Mouse (Mus musculus): ENCODE results near the gene Eya3. TPM values are rescaled to one million over a fixed set of nuclear protein-coding genes. Genes with fewer than 3 reads are reported as not detected.

Eya3 gene
- polyA plus RNA-seq, 2 experiments = 11.5 to 13.5 TPM

GRCm38 (mm10) chr4:132636554-132636953, 2.2 kb upstream of the Eya3 start:
- Histone ChIP-seq H3K4me2 (ENCODE audit: low read depth) (no peak overlapping the region), H3K27me3 (ENCODE audit: control insufficient read depth, insufficient read depth, low read length) (no peaks in the 10 kb centered on the region), H3K27ac (no peak overlapping the region), H3K36me3 (replicated peaks; ENCODE audit: control insufficient read depth, insufficient read depth, low read depth) (peaks cover 2% of the 10 kb centered on the region; the same call in 1 of the 2 replicates), H3K4me1 (replicated peaks; ENCODE audit: control insufficient read depth in 2 of 2, insufficient read depth in 2 of 2, low read length in 1 of 2) (peaks cover 4 to 8% of the 10 kb centered on the region in 2 experiments; a peak in 3 of 4 replicates), H3K9me3 (ENCODE audit: control insufficient read depth, low read length) (no peaks in the 10 kb centered on the region), H3K4me3 (ENCODE audit: insufficient read depth in 1 of 2, low read depth in 2 of 2, low read length in 2 of 2) (no peak overlapping the region), H3K9ac (replicated peaks) (no peak overlapping the region)
- peak in 1 of 3 experiments; percentile 46 for DNase-seq (ENCODE audit: low read depth in 3 of 3, low spot score in 3 of 3)
- ATAC-seq (ENCODE audit: insufficient read depth) = no peak
- TF ChIP-seq EP300 (IDR thresholded peaks at IDR 0.05; ENCODE audit: low read depth) (no peak), CTCF (IDR thresholded peaks at IDR 0.05; ENCODE audit: low read depth) (peak; percentile 71)
- 35% methylated on average over 4 of the region's 4 CpGs for WGBS (ENCODE audit: insufficient replicate concordance)

GRCm38 (mm10) chr4:132639191-132639713, 465 bp downstream of the Eya3 start:
- no peaks in the 10 kb centered on the region for H3K27me3 ChIP-seq (ENCODE audit: control insufficient read depth, insufficient read depth, low read length)
- peaks cover 4 to 8% of the 10 kb centered on the region in 2 experiments; a peak in 3 of 4 replicates for H3K4me1 ChIP-seq (replicated peaks; ENCODE audit: control insufficient read depth in 2 of 2, insufficient read depth in 2 of 2, low read length in 1 of 2)

GRCm38 (mm10) chr4:132647439-132647838, 8.7 kb downstream of the Eya3 start:
- Histone ChIP-seq H3K36me3 (replicated peaks; ENCODE audit: control insufficient read depth, insufficient read depth, low read depth) (peaks cover 3% of the 10 kb centered on the region; the same call in 1 of the 2 replicates), H3K4me1 (replicated peaks; ENCODE audit: control insufficient read depth in 2 of 2, insufficient read depth in 2 of 2, low read length in 1 of 2) (no peaks in the 10 kb centered on the region), H3K9me3 (ENCODE audit: control insufficient read depth, low read length) (no peaks in the 10 kb centered on the region), H3K4me3 (ENCODE audit: insufficient read depth in 1 of 2, low read depth in 2 of 2, low read length in 2 of 2) (no peak overlapping the region), H3K27me3 (ENCODE audit: control insufficient read depth, insufficient read depth, low read length) (no peaks in the 10 kb centered on the region), H3K4me2 (ENCODE audit: low read depth) (no peak overlapping the region), H3K27ac (no peak overlapping the region), H3K9ac (replicated peaks) (no peak overlapping the region)
- ATAC-seq (ENCODE audit: insufficient read depth) = no peak
- DNase-seq (ENCODE audit: low read depth in 3 of 3, low spot score in 3 of 3) = no peak
- 71% methylated on average over 7 of the region's 7 CpGs for WGBS (ENCODE audit: insufficient replicate concordance)
- no peak for TF ChIP-seq EP300 (IDR thresholded peaks at IDR 0.05; ENCODE audit: low read depth)
- no peak for TF ChIP-seq CTCF (IDR thresholded peaks at IDR 0.05; ENCODE audit: low read depth)

More at GRCm38 (mm10) chr4:132639191-132639713, 465 bp downstream of the Eya3 start:
- peak; percentile 53; the same call in 1 of the 2 replicates for ATAC-seq (ENCODE audit: insufficient read depth)
- TF ChIP-seq EP300 (IDR thresholded peaks at IDR 0.05; ENCODE audit: low read depth) (no peak), CTCF (IDR thresholded peaks at IDR 0.05; ENCODE audit: low read depth) (no peak)
- H3K9ac ChIP-seq (replicated peaks) = peak overlapping the region; percentile 94
- peak overlapping the region; percentile 78 to 92 for H3K4me3 ChIP-seq (ENCODE audit: insufficient read depth in 1 of 2, low read depth in 2 of 2, low read length in 2 of 2)
- peak overlapping the region; percentile 82 for H3K4me2 ChIP-seq (ENCODE audit: low read depth)
- DNase-seq (ENCODE audit: low read depth in 3 of 3, low spot score in 3 of 3) = peak in 1 of 3 experiments; percentile 33
- H3K9me3 ChIP-seq (ENCODE audit: control insufficient read depth, low read length) = no peaks in the 10 kb centered on the region
- H3K27ac ChIP-seq = peak overlapping the region; percentile 27
- H3K36me3 ChIP-seq (replicated peaks; ENCODE audit: control insufficient read depth, insufficient read depth, low read depth) = peaks cover 10% of the 10 kb centered on the region
- WGBS (ENCODE audit: insufficient replicate concordance) = under 1% methylated on average over 35 of the region's 35 CpGs

GRCm38 (mm10) chr4:132649271-132649999, 10.6 kb downstream of the Eya3 start:
- Histone ChIP-seq H3K4me3 (ENCODE audit: insufficient read depth in 1 of 2, low read depth in 2 of 2, low read length in 2 of 2) (no peak overlapping the region), H3K4me2 (ENCODE audit: low read depth) (no peak overlapping the region), H3K27me3 (ENCODE audit: control insufficient read depth, insufficient read depth, low read length) (no peaks in the 10 kb centered on the region), H3K27ac (no peak overlapping the region), H3K36me3 (replicated peaks; ENCODE audit: control insufficient read depth, insufficient read depth, low read depth) (no peaks in the 10 kb centered on the region), H3K9me3 (ENCODE audit: control insufficient read depth, low read length) (no peaks in the 10 kb centered on the region), H3K9ac (replicated peaks) (no peak overlapping the region), H3K4me1 (replicated peaks; ENCODE audit: control insufficient read depth in 2 of 2, insufficient read depth in 2 of 2, low read length in 1 of 2) (peaks cover 0 to 3% of the 10 kb centered on the region in 2 experiments; a peak in 2 of 4 replicates)
- ATAC-seq (ENCODE audit: insufficient read depth) (no peak), DNase-seq (ENCODE audit: low read depth in 3 of 3, low spot score in 3 of 3) (no peak)
- no peak for TF ChIP-seq EP300 (IDR thresholded peaks at IDR 0.05; ENCODE audit: low read depth)
- TF ChIP-seq CTCF (IDR thresholded peaks at IDR 0.05; ENCODE audit: low read depth) = no peak
- WGBS (ENCODE audit: insufficient replicate concordance) = 80% methylated on average over 6 of the region's 6 CpGs

GRCm38 (mm10) chr4:132652842-132653241, 14.1 kb downstream of the Eya3 start:
- no peak for DNase-seq (ENCODE audit: low read depth in 3 of 3, low spot score in 3 of 3)
- 15% methylated on average over 4 of the region's 4 CpGs for WGBS (ENCODE audit: insufficient replicate concordance)
- H3K9ac ChIP-seq (replicated peaks) = no peak overlapping the region
- ATAC-seq (ENCODE audit: insufficient read depth) = no peak
- H3K27me3 ChIP-seq (ENCODE audit: control insufficient read depth, insufficient read depth, low read length) = no peaks in the 10 kb centered on the region
- no peak overlapping the region for H3K27ac ChIP-seq
- H3K9me3 ChIP-seq (ENCODE audit: control insufficient read depth, low read length) = no peaks in the 10 kb centered on the region
- H3K4me1 ChIP-seq (replicated peaks; ENCODE audit: control insufficient read depth in 2 of 2, insufficient read depth in 2 of 2, low read length in 1 of 2) = peaks cover 0 to 3% of the 10 kb centered on the region in 2 experiments; a peak in 2 of 4 replicates
- TF ChIP-seq CTCF (IDR thresholded peaks at IDR 0.05; ENCODE audit: low read depth) (no peak), EP300 (IDR thresholded peaks at IDR 0.05; ENCODE audit: low read depth) (no peak)
- no peak overlapping the region for H3K4me3 ChIP-seq (ENCODE audit: insufficient read depth in 1 of 2, low read depth in 2 of 2, low read length in 2 of 2)
- no peak overlapping the region for H3K4me2 ChIP-seq (ENCODE audit: low read depth)
- H3K36me3 ChIP-seq (replicated peaks; ENCODE audit: control insufficient read depth, insufficient read depth, low read depth) = peaks cover 3% of the 10 kb centered on the region; the same call in 1 of the 2 replicates

All from liver, embryonic 14.5 days (tissue).